Mouse (Mus musculus): ENCODE results near the gene Lmbrd1.
"Not testable (repeated sequence)": the region's sequence is repeated elsewhere in the genome, so short reads cannot be mapped to it uniquely, and the experiment has no call there.

The Lmbrd1 gene

DNA sequence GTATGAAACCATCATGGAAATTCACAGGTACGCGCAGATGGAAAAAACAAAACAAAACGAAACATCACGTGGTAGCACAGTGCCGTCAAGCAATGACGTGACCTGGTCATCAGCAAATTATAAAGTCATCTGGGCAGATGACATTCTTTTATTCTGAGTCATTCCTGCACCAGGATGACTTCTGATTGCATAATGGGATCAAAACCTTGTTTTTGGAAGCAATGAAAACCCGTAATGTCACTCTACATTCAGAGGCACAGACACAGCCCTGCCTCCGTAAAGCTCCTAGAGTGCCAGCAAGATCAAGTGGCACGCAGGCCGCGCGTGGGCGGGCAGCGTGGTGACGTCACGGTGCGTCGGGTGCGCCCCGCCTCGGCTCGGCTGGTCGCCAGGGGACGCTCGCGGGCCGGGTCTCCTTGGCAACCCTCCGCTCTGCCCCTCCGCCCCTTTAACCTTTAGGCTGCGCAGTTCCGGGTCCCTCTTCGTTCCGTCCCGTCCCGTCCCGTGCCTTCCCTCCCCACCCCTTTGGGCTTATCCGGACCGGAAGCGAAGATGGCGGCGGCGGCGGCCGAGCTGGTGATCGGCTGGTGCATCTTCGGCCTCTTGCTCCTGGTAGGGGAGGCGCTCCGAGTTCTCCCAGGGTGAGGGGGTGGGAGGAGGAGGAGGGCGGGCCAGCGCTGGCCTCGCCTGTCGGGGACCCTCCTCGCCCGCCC, at the start of gene Lmbrd1:
Gene Lmbrd1 (plus strand): TSS at position 426 of the 713 bp plus-strand sequence.
- DNase-seq: peak; percentile 95

DNA sequence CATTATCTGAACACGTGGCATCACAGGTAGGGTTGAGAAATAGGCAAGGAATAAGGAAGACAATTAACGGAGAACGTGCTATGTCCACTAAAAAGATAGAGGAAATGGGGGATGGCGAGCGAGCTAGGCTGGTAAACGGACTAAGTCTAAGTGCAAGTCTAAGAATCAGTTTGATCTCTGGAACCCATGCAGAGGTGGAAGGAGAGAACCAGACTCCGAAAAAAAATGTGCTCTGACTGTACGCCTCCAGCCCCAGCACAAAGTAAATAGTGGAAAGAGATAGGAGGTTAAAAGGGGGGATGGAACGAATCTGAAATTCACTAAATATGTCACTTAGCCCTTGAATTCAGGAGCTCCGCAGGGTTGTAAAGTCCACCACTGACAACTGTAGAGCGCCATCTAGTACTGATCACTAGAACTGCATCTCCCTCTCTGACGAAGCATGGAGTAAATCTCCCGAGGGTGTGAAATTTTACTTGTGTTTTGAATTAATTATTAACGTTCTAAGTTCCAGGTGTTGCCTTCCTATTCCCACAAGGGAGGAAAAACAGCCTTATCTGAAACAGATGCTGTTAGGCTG, 44.8 kb upstream of the Lmbrd1 start:
- DNase-seq: peak; percentile 61

DNA sequence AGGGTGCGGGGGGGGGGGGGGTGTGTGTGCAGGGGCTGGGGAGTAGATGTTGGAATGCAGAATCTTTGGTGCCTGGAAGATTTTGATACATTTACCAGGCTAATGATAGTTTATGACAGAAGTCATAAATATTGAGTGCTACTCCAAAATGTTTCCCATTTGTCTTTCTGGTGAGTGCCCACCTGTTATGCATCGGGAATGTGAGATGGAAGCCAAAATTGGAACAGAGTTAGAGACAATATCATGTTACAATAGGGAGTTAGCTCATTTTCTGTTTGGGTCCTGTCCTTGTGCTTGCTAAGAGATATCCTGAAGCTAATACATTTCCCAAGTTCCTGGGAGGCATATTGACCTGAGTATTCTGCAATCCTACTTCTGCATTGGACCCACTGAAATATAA, 28.3 kb upstream of the Lmbrd1 start:
- DNase-seq: no peak

DNA sequence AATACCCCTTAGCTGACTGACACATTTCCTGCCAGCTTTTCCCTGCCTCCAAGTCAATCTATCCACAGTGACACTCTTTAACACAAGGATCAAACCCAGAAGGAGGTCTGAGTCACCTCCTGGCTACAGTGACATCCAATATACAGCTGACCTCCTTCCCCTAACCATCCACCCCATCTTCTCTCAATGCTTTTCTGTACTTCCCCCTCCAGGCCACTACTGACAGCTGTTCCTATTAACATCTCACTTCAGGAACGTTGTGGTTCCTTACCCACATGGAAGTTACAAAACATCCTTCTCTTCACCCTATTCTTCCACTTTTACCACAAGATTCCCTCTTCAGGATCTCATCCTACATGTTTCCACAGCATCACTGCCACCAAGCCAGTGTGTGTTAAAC, 18.5 kb upstream of the Lmbrd1 start:
- peak; percentile 2 for DNase-seq

DNA sequence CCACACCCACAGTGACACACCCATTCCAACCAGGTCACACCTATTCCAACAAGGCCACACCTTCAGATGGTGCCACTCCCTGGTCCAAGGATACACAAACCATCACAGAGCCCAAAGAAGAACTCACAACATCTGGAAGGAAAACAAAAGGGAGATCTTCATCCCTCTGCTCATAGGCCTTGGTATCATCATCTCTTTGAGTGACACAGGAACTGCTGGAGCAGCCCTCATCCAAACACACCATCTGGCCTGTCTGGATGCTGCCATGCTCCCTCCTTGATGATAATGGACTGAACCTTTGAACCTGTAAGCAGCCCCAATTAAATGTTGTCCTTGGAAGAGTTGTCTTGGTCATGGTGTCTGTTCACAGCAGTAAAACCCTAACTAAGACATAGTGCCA, 17.8 kb upstream of the Lmbrd1 start:
- not testable (repeated sequence) for DNase-seq

DNA sequence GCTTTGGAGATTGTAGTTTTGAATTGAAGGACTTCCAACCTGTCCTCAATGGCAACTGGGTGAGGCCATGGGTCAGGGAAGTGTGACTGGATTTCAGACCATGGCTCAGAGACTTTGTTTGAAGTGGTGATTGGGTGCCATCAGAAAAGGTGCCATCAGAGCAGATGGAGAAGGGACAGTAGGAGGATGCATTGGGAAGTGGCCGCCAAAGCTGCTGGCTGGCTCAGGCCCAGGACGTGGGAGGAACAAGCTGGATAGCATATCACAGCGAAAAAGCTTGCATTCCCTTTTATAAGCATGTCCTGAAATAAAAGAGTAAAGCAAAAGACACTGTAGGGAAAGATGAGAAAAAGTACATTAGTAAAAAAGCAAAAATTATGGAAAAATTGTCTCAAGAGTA, 16.9 kb upstream of the Lmbrd1 start:
- peak; percentile 95 for DNase-seq

DNA sequence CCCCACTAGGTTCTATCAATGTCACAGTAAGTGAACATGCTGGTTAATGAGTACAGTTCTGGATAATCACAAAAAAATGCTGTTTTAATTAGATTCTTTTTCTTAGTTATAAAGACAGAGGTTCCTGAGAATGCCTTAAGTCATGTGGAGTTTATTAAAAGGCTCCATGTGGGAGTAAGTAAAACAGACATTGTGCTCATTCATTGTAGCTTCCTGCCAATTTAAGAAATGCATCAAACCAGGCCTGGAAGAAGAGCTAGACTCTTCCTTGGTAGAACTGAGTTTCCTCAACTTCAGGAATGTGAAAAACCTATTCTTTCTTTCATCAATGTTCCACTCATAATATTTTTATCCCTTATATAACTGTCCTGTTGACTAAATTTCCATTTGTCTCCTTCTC, 14.3 kb upstream of the Lmbrd1 start:
- DNase-seq: no peak

DNA sequence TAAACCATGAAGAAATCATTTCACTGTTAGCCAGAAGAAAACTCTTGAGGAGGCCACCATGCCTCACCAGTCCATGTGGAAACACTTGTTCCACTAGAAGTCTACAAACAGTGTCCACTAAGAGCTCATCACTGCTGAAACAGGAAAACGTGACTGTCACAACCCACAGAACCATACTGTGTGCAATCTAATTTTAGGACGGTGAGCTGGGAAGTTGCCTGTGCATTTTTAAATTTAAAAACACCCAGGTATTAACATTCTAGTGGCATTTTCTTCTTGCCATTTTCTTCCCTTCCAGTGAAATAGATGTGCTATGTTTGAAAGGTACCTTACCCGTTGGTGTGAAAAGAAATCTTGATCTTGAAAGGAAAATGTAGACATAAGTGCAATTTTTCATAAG, 5.2 kb upstream of the Lmbrd1 start:
- DNase-seq: no peak

DNA sequence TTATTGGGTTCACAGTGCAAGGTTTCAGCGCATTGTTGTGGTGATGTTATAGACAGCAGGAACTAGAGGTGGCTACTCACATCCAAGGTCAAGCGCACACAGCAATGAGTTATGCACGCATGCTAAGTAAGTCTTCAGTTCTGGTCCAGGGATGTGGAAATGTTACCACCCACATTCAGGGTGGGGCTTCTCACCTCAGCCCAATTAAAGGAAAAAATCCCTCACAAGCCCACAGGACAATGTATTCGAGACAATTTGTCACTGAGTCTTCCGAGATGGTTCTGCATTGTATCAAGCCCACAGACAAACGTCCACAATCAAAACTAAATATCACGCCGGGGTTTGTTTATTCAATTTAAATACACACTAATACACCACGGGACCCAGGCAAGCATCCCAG, 724 bp upstream of the Lmbrd1 start:
- DNase-seq: no peak

DNA sequence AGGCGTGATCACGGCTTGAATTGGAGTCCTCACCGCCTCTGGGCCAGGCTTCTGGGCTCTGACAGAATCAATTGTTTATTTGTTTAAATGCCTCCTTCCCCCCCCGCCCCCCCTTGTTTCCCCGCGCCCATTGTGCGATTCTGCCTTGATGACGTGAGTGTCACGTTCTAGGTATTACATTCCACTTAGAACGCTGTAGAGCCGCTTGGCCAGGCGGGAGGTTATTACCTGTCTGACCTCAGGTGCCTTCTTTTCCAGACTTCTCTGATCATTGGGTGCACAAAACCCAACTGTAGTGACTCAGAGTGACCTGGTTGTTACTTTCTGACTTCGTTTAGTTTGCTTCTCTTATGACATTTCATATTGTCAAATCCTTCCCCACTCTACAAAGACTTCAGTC, 641 bp downstream of the Lmbrd1 start:
- peak; percentile 66 for DNase-seq

DNA sequence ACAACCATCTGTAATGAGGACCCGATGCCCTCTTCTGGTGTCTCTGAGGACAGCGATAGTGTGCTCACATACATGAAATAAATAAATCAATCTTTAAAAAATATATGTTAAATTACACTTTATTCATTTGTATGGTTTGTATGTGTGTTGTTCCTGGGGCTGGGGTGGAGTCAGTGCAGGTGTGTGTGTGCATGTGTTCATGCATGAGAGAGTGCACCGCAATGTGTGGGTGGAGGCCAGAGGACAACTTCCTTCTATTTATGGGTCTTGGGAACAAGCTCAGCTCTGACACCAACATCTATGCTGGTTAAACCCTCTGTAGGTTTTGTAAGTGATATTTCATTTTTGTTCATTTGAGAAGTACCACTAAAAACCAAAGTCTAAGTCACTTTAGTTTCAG, 2.6 kb downstream of the Lmbrd1 start:
- no peak for DNase-seq

DNA sequence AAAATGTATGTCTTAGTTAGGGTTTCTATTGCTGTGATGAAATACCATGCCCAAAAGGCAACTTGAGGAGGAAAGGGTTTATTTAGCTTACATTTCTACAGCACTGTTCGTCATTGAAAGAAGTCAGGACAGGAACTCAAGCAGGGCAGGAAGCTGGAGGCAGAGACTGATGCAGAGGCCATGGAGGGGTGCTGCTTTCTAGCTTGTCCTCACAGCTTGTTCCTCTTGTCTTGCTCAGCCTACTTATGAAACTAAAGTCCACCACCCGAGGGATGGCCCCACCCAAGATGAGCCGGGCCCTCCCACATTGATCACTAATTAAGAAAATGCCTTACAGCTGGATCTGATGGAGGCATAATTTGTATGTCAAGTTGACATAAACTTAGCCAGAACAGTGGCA, 3.5 kb downstream of the Lmbrd1 start:
- no peak for DNase-seq

DNA sequence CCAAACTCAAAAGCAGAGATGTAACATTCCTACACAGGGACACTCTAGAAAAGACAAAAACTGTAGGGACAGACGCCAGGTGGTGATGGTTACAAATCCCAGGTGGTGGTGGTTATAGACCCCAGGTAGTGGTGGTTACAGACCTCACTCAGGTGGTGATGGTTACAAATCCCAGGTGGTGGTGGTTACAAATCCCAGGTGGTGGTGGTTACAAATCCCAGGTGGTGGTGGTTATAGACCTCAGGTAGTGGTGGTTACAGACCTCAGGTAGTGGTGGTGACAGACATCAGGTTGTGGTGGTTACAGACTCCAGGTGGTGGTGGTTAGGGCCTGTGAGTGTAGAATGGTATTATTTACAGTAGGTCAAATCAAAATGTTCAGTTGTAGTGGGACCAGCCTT, 5.5 kb downstream of the Lmbrd1 start:
- DNase-seq: no peak

DNA sequence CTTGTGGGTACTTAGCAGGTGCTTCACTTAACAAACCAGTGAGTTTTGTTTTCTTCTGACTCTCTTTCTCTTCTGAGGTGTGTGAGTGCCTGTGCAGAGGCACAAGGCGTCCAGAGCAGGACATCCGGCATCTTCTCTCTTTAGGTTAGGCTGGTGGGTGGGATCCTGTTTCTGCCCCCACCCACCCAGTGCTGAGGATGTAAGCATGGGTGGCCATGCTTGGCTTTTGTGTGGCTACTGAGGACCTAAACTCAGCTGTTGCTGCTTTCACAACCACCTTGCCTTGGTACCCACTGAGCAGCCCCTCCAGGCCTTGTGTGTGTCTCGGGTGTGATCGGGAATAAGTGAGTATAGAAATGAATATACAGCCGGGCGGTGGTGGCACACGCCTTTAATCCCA, 7.2 kb downstream of the Lmbrd1 start:
- DNase-seq: no peak

DNA sequence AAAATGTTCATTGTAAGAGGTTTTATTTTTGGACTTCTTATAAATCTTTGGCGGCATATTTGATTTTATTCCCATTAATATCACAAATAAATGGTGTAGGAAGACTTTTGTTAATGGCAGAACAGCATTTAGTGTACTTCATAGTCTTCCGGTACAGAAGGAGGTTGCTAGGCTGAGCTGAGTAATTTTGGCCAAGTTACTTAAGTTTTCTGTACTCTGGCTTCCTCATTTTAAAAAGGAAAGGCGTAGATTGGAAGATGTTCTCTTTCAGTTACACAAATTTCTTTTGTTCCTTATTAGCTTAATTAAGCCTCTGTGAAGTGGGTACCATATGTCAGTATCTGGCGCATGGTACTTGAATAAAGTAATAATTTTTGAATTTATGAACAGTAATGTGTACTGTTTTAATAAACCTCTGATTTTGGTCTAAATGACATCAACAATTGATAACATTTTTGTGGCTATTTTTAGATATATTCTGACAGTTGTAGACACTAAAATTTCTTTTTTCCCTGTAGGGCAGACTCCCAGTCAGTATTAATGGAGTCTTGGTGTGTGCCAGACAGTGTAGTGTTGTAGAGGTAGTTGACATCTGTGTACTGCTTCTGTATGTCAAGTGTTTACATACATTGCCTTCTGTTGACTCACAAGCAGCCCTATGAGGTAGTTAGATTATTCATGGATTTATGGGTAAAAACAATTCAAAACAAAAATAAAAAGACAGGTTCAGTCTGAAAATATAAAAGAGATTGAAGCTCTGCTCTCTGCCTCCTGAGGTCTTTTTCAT, 8.0 kb downstream of the Lmbrd1 start:
- no peak for DNase-seq

DNA sequence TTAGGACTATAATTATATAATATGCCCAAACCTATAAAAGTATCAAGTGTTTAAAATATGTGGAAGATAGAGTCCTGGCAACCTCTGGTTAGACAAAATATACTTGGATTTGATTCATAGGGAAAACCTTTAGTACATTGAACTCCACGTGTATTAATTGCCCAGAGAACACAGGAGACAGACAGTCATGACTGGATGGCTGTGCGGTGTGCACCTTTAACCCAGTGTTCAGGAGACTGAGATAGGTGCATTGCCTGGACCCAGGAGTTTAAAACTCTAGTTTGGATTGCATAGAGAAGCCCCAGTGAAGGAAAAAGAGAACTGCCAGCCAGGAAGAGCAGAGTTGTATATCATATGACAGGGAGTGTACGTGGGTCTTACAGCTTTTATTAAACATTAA, 19.2 kb downstream of the Lmbrd1 start:
- DNase-seq: no peak

DNA sequence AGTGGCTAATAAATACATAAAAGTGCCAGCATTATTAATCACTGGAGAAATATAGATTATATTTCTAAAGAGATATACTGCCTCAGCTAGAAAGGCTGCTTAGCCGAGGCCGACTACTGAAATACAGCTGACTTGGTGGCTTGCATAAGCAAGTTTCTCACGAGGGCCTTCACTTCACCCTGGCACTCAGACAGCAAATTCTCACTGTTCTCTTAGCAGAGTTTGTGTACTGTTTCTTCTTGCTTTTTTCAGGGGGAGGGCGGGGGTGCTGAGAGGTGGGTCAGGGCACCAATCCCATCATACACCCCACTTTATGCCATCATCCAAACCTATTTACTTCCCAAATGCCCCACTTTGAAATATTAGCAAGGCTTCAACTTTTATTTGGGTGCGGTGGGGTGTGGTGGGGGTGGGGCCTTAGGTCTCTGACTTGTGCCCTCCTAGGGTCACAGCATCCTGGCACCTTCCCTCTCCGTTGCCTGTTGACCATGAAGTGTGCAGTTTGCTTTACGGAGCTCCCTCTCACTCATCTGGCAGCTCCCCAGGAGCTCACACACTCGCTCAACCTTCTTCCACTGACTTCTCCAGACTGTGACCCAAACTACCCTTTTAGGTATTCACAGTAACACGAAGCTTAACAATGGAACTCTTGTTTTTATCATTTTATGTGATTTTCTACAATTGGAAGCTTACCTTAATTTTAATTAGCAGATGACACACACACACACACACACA, 19.9 kb downstream of the Lmbrd1 start:
- DNase-seq: no peak

DNA sequence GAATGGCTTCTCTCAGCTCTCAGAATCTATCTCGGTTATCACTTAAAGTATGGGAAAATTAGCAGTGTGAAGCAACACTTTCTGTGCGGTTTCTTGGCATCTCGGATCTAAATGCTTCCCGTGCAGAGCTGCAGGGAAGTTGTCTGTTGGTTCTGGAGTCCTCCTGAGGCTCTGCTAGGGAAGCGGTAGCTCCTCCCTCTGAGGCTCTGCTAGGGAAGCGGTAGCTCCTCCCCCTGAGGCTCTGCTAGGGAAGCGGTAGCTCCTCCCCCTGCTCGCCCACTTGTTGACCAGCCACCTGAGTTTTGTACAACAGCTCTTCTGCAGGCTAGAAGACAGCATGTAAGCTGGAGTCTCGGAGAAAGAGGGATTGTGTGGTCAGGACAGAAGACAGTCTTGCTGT, 20.9 kb downstream of the Lmbrd1 start:
- no peak for DNase-seq

DNA sequence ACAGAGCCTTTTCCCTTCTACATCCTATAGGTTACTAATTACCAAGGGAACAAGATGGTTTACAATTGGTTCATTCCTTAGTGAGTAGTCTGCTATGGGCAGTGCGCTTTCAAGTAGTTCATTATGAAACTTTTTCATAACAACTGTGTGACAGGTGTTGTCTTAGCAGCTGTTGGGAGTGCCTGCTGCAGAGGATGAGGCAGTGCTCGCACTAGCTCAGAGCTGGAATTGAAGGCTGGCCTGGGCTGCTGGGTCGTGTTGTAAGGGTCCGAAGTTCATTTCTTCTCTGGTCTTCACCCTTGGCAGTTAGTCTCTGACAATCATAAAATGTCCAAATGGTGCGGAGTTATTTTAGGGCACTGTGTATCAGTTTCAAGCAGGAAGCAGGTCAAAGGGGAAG, 21.8 kb downstream of the Lmbrd1 start:
- DNase-seq: no peak

DNA sequence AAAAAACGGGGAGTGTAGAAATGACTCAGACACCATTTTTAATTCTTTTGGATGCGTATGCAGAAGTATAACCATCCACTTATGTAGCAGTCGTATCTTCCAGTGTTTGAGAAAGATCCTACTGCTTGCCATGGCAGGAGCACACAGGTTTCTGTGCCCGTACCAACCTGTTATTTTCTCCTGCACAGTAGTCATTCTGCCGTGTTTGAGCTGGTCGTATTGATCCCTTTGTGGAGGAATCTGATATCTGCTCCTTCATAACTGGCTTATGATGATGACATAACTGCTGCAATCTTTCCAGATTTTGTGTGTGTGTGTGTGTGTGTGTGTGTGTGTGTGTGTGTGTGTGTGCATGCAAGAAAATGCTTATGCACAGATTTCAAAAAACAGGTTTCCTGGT, 25.4 kb downstream of the Lmbrd1 start:
- DNase-seq: no peak

DNA sequence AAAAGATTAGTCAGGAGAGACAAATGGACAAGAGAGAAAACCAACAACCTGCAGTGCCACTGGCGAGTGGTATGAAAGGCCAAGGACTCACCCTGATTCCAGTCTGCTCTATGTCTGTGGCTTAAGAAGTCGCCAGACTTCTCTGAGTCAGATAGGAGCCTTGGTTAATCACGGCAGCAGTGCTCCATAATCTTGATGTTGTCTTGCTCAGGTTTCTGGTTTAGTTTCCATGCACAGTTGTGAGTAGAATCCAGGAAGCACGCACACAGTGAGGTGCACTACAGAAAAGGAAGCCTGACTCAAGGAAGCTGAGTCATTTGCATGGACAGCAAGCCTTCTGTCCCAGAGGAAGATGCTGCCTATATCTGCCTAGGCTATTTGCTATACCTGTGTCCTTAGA, 37.9 kb downstream of the Lmbrd1 start:
- DNase-seq: no peak

DNA sequence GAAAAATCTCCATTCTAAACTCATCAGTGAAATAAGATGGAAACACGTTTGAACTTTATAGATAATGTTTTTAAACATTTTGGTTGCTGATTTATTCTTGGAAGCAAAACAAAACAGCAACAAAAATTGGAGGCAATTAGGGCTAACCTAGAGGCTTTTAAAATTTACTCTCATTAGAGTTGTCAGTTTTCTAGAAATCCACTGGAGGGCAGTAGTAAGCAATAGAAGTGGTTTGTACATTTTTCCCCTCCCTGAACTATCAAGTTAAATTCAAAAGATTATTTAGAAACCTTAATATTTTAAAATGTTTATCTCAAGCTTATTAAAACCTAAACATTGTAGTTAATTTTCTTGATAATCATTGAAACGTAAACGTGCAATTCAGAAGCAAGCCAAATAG, 41.2 kb downstream of the Lmbrd1 start:
- DNase-seq: no peak

DNA sequence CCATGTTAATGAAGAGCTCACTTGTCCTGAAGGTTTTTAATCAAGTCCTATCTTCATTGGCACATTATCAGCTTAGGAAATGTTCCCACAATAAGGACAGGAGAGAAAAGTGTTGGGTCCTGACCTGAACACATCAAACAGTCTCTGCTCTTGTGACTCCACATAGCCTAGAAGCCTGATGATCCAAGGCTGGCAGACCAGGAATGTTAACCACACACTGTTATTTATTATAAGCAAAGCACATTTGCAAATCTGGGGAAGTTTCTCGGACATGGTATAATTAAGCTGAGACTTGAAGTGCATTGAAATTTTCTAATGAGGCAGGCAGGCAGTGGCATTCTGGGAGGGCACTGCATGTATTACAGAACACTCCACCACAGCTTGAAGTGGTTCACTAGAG, 41.8 kb downstream of the Lmbrd1 start:
- DNase-seq: no peak

DNA sequence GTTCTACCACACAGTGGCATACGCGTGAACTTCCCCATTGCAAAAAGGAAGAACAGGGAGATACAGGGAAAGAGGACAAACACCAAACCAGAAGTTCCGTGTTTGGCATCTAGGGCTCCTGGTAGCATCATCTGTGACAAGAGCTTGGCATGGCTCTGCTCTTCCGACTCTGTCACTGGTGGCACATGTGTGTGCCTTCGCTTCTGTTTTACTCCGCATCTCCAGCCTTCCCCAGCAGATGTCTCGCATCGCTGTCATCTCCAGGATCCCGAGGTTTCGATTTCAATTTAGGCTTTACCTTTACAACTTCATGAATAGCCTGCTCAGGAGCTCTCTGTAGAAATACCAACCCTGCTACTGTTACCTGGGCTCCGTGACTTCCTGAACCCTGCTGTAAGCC, 51.4 kb downstream of the Lmbrd1 start:
- DNase-seq: no peak
